Mouse (Mus musculus) heart, adult 8-10 months (tissue): ENCODE results near the gene Mesp2. TPM values are rescaled to one million over a fixed set of nuclear protein-coding genes. Genes with fewer than 3 reads are reported as not detected.
A peak's percentile ranks its signal among the peaks of the same experiment; 100 is the strongest.
"Not testable (repeated sequence)": the region's sequence is repeated elsewhere in the genome, so short reads cannot be mapped to it uniquely, and the experiment has no call there.

Experiments
- DNase-seq: peaks from one replicate; pipeline ENCODE4 v3.0.0; 2022; ENCODE audit warnings: low spot score
- total RNA-seq, 4 experiments: library from RNA; stranded (reverse); gene quantifications; 2 replicates each; pipeline ENCODE4 v1.2.4; 2022

The Mesp2 gene
- total RNA-seq: under 1 TPM in 3 of 4 experiments, not detected in 1; 0.22 to 0.23 (median 0.22) TPM

DNA sequence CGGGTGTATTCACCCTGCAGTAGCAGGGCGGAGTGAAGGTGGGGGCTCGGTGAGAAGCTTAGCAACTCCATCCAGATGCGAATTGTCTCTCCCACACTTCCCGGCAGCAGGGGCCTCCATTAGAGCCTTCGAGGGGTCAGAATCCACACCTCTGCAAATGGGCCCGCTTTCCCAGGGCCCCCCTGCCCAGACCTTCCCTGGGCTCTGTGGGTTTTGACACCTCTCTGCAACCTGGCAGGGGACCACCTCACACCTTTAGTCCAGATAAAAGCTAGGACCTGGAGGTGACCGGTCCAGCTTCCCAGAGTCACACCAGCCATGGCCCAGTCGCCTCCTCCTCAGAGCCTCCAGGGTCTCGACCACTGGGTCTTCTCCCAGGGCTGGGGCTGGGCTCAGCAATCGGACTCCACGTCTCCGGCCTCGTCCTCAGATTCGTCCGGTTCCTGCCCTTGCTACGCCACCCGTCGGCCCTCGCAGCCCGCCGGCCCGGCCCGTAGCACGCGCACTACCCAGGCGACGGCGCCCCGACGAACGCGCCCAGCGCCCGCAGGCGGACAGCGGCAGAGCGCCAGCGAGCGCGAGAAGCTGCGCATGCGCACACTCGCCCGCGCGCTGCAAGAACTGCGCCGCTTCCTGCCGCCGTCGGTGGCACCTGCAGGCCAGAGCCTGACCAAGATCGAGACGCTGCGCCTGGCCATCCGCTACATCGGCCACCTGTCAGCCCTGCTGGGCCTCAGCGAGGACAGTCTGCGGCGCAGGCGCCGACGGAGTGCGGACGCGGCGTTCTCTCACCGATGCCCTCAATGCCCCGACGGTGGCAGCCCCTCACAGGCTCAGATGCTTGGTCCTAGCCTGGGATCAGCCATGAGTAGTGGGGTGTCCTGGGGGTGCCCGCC, at the start of gene Mesp2:
Gene Mesp2, plus strand, starts transcription at position 117 of the 896 bp plus-strand sequence.
- DNase-seq: no peak

DNA sequence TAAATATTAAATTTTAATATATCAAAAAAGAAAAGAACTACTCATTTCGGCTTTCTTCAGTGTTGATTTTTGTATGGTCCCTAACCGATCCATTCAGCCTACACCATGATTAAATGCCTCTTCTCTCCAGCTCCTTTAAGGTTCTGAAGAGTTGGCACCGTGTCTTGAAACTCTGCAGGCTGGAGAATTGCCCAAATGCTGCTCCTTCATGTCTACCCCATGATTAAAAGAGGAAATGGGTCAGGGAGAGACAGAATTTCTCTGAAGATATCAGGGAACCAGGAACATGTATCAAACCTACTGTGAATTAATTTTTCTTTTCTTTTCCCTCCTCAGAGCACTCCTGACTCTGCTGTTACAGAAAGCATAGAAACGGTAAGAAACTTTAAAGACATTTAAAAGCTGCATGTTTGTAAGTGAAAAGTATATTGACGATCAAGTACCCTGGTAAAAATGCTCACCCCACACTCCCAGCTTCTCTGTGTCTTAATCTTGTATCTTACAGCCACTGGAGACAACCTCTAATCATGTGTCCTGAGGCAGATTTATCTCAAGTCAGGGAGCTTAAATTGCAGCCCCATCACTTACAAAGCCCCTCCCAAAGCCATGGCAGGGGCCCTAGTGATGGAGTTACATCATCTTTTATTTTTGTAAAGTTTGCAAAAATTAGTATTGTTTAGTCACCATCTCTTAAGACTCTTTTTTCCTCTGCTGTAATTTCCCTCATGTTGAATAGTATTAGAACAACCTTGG, 49.2 kb upstream of the Mesp2 start:
- no peak for DNase-seq

DNA sequence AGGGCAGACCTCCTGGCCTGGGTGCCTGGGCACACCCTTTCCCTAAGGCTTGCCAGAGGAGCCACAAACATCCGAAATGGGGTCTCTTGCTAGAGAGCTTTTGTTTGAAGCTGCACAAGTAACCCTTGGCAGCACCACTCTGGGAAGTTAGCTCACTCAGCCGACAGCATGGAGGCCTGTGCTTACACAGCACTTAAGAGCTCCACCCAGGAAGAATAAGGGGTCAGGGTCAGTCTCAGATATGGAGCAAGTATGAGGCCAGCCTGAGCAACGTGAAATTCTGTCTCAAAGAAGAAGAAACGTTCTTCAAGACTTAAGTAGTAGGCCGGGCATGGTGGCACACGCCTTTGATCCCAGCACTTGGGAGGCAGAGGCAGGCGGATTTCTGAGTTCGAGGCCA, 48.4 kb upstream of the Mesp2 start:
- no peak for DNase-seq

DNA sequence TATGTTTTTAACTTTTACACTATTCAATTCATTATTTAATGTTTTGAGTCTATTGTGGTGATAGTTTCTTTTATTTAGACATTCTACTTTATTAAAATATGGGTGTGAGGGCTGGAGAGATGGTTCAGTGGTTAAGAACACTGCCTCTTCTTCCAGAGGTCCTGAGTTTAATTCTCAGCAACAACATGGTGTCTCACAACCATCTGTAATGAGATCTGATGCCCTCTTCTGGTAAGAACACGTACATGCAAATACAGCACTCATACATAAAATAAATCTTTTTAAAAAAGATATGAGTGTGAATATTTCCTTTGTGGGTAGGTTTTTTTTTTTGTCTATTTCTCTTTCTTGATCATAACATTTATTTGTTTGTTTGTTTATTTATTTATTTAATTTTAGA, 44.5 kb upstream of the Mesp2 start:
- no peak for DNase-seq

DNA sequence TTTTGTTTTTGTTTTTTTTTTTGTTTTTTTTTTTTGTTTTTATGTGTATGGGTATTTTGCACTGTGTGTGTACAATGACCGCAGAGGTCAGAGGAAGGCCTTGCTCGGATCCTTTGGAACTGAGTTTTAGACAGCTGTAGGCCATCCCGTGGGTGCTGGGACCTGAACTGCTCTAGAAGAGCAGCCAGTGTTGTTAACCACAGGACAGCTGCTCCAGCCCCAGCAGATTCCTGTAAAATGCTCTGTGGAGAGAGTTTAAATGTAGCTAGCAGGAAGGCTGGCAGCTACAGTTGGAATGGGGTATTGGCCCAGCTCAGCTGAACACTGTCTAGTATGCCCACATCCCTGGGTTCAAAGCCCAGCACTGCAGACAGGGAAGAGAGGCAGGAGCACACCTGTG, 40.9 kb upstream of the Mesp2 start:
- DNase-seq: no peak

DNA sequence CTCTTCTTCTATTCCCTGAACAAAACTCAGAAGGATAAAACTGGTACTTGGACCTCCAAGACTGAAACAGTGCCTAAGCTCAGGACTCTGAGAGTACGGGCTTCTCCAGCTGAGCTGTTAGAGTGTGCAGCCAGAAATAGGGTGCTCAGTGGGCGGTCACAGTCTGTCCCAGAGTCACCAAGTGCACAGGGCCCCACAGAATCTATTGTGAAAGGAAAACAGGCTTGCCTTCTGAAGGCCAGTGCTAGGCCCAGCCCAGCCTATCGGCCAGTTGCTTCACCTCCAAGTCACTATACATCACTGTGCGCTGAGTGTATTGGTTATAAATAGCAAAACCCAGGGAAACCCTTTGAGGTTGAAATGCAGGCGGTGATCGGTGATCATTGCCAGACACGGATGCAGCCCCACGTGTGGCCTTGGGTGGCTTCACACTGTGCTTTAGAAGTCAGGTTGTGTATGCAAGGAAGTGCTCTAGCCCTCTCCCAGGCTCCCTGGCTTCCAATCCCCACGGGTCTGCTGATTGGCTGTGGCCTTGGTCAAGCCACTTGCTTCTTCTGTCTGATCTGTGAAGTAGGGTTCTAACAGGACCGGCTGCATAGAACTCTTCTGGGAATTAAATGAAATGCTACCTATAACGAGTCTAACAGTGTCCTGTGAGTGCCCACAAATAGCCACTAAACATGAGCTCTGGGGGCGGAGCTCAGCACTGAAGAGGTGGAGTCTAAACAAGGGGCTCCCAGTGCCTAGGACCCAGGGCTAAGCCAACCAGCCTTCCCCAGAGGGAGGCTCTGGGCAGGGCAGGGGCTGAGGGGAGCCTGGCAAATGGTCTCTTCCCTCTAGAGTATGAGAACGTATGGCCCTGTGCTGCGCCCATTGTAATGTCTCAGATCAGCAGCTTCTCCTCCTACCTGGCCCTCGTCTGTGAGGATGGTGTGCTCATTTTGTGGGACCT, 38.7 kb upstream of the Mesp2 start:
- no peak for DNase-seq

DNA sequence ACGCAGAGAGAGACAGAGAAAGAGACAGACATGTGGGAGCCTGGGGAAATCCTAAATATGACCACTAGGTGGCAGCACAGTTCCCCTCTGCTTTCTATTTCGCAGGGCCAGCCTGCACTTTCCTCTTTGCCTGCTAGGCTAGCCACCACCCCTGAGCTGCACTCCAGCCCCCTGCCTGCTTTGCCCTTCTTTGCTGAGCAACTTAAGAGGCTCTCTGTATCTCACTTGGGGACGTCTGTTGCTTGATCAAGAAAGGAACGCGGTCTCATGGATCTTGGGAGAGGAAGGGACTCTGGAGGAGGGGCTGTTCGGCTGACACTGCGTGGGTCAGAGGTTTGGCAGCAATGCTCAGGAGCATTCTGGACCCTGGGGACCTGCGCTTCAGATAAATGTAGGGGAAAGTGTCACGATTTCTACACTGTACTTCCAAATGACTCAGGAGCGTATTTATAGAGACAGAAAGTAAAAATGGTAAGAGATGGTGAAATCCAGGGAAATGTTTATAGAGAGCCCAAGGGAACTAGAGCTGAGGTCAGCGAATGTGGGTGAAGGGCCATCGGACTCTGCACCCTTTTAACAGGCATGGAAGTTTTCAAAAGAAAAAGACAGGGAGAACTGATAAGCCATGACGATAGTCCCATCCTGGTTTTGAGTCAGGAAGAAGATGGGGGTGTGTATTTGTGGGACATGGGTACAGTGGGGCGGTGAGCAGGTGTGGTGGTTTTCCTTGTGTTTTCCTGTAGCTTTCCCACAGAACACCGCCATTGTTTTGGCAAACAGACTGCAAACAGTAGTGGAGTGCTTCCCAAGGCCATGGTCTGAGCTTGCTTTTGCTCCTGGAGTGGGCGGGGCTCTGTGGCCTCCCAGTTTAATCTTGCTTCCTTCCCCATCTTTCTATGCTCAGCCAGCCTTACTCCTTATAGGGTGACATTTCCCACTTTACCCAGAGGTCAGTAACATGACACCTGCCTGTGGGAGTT, 29.6 kb upstream of the Mesp2 start:
- peak; percentile 81 for DNase-seq

DNA sequence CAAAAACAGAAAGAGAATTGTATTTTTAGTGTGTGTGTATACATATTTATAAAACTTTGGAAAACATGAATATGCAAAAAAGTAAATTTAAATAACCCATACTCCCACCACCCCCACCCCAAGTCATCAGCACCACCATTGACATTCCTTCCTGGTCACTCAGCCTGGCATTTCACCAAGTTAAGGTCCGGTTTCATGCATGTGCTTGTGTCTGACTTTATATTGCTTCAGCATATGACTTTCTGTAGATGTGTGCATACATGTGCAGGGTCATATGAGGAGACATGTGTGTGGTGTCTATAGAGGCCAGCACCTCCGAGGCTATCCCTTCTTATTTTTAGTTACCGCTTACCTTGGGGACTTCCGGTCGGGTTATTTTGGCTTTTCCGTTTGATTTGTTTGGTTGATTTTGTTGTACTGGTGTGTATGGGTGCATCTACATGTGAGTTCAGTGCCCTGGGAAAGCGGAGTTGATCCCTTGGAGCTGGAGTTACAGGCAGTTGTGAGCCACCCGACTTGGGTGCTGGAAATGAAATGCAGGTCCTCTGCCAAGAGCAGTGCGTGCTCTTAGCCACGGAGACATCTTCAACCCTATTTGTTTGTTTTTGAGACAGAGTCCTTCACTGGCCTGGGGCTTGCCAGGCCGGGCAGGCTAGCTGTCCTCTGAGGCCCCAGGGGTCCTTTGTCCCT, 28.6 kb upstream of the Mesp2 start:
- DNase-seq: no peak

DNA sequence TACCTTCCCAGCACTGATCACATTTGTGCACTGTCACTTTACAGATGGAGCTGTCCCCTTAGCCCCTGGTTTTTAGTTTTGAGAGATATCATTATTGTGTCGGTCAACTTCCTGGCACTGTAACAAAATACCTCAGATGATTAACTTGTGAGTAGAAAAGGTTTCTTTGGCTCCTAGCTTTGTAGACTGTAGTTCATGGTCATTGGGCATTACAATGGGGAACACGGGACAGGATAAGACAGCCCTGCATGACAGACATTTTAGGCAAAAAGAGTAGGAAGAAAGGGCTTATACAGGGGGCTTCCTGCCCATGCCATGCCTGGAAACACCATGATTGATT, 28.0 kb upstream of the Mesp2 start:
- DNase-seq: no peak

DNA sequence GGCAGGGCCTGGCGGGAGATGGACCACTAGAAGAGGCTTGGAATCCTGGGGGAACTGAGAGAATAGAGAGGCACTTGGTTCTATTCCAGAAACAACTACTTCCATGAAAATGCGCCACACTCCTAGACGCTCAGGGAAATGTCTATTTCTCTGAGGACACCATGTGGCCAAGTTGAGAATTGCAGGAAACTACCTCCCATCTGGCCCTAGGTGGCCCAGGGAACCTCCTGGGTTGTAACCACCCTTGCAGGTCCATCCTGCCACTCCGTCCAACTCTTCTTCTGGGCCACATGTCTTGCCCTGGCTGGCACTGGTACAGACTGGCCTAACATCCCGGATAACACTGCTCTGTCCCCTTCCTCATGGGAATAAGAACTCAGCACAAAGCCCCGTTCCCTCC, 24.2 kb upstream of the Mesp2 start:
- peak; percentile 75 for DNase-seq

DNA sequence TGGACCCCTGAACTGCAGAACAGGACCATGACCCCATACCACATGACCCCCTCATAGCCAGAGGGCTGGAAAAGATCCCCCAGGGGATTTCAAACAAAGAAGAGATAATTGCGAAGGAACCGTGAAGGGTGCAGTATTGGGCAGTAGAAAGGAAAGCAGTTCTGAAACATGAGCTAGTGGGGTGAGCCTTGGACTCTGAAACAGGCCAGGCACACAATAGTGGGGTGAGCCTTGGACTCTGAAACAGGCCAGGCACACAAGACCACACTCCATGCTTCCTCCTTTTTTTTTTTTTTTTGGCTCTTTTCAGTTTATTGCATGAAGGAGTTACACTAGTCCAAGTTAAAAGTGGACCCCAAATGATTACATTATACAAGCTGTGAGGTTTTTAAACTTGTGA, 20.7 kb upstream of the Mesp2 start:
- not testable (repeated sequence) for DNase-seq

DNA sequence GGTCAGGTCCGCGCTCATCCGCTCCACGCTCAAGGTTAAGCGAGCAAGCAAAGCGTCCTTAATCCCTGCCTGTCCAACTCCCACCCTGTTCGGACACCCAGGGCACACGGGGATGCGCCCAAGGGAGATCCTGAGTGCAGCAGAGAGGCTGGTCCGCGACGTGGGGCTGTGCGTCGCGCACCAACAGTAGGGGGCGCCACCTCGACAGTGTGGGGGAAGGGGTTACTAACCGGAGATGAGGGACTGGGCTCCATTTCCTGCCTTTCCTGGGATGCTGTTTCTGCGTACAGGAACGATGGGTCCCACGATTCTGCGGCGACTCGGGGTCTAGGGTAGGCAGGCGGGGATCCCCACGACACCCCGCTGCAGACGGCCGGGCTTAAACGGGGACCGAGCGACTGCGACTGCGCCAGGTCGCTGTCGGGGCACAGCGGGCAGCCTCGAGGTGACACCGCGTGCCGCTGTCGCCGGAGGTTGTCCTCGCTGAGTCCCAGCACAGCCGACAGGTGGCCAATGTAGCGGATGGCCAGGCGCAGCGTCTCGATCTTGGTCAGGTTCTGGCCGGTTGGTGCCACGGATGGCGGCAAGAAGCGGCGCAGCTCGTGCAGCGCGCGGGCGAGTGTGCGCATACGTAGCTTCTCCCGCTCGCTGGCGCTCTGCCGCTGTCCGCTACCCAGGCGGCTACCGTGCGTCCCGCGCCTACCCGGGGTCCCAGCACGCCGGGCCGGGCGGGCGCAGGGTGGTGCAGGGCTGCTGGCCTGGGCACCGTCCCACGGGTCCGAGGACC, 17.7 kb upstream of the Mesp2 start:
- DNase-seq: no peak

DNA sequence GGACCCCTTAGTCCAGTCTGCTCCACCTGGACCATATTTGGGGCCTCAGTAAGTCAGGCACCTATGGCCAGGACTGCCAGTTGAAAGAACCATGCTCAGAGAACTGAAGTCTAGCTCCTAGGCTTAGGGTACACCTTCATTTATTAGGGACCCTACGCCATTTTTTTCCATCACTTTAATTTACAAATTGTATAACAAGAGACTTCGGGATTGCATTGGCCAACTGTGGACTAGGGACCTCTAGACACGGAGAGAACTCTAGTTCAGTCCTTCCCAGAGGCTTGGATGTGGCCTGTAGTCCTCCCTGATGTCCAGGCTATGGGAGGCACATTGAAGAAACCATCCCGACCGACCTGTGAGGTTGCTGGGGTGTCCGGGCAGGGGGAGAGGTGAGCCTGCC, 16.8 kb upstream of the Mesp2 start, which contains the start of gene Mesp1:
Gene Mesp1, minus strand, starts transcription at position 101 of the 400 bp plus-strand sequence.
- no peak for DNase-seq

DNA sequence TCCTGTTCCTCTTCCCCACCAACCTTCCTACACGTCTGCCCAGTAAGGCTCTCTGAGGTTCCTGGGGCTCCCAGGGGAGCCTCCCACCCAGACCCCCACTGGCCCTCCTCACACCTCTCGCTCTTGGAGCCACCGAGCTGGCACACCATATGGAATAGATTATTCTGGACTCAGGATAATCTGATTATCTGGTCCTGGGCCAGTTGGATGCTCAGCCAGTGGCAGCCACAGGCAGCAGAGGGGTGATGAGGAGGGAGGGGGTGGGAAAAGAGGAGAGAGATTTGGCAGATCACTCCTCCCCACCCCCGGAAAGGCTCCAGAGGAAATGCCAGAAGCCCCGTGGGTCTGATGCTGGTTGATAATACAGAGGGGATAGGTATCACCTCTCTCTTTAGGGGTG, 11.9 kb upstream of the Mesp2 start:
- no peak for DNase-seq

DNA sequence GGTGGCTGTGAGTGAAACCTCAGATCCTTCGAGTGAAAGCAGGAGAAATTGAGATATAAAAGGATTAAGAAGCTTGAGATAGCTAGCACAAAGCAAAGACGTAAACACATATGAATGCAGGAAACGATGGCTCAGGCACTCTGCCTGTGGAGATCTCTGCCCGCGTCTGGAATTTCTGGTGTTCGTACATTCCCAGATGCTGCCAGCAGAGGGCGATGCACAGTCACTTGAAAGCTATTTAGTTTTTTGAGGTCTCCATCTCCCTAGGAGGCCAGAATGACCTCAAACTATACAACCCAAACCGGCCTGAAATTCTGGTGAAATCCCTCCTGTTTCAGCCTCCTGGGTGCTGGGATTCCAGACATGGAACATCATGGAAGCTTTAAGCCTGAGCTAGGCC, 11.5 kb upstream of the Mesp2 start:
- DNase-seq: peak; percentile 80

DNA sequence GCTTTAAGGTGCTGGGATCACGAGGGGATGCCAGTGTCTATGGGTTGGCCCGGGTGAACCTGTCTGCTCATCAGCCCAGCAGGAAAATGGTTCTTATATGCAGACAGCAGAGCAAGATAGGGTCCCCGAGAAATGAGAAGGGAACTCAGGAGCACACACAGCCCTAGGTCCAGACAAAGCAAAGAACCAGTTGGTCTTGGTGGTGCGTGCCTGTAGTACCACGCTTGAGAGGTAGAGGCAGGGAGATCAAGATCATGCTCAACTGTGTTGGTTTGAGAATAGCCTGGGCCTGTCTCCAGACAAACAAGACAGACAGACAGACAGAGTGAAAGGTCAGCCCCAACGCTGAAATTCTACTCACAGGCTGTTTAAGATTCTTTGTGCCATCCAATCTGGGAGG, 11.0 kb upstream of the Mesp2 start:
- no peak for DNase-seq

DNA sequence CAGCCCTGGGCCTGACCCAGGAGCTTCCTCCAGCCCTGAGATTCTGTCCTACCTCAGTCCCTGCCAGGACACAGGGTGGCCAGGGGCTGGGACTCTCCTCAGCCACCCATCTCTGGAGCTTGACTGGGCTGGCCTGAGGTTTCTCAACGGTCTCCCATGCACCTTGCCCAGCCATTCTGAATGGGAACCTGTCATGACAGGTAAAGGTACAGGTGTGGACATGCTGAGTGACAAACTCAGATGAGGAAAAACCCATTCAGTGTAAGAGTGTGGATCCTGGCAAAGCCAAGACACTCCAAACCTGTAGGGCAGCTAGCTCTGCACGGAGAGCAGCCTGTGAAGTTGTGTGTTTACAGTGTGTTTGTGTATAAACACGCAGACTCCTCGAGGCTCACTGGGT, 10.2 kb upstream of the Mesp2 start:
- no peak for DNase-seq

DNA sequence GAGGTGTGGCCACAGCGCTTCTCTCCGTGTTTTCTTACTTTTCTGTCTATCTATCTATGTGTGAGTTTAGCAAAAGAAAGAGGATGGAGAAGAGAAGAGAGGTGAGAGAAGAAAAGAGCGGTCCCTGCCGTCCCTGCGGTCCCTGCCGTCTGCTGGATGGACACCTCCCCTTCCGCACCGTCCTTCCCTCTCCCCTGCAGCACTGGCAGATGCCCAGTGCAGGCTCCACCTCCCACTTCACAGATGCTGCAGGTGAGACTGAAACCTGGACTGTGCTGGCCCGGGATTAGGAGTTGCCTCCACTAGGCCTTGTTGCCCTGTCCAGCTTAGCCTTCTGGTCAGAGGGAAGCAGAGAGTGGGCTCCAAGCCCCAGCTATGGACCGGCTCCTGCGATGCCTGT, 9.1 kb upstream of the Mesp2 start:
- DNase-seq: no peak

DNA sequence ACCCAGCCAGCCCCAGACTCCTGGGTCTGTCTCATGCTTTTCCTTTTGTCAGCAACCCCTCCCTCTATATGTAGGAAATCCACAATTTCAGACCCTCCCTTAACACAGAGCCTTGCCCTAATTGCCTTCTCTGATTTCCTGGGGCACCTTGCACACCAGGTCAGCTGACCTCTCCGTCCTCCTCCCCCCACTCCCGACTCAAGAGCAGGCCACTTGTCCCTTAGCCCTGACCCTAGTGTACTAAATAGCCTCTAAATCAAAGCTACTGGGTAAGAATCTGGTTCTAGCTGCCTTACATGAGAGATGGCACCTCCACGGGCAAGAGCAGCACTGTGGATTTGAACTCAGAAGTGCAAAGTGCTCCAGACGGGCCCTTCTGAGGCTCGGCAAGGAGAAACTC, 8.5 kb upstream of the Mesp2 start:
- no peak for DNase-seq
